Mouse (Mus musculus) stomach, postnatal 0 days (tissue): ENCODE data around the gene Dbt.

ENCODE experiments used
- CTCF ChIP-seq: IDR thresholded peaks from 2 replicates; pipeline ENCODE4 v1.5.1; 2016; ENCODE audit warnings: antibody characterized with exemption, low read depth, mild to moderate bottlenecking, moderate library complexity
- EP300 ChIP-seq: optimal IDR thresholded peaks from 2 replicates; pipeline ENCODE3; 2016; ENCODE audit warnings: antibody characterized with exemption

- TF ChIP-seq EP300, result no peak
- TF ChIP-seq CTCF, result peak; percentile 45
Measured at GRCm38 (mm10) chr3:116490920-116491319, 21.9 kb upstream of the Dbt start.
